In the genomic region with DNA sequence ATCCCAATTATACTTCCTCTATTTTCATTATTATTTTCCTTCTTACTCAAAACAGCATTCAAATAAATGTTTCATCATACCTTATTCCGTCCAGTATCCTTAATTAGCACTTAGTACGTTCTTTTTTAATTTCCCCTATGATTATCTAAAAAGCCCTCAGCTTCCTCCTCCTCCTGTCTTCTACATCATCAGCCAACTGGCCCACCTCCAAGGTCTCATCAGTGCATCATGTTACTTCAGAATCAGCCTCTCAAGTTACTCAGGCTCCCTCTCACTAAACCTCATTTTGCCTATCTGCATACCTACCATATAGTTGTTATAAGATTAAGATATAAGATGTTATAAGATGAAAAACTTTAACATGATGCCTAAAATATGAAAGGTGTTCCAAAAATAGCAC, we compare ENCODE assay signal across 17 mouse cellular contexts. TPM values are rescaled to one million over a fixed set of nuclear protein-coding genes. Genes with fewer than 3 reads are reported as not detected.
DNase-seq lines count a peak whose midpoint lies in the region; TF ChIP-seq lines count a peak whose summit lies in the region.
"Had no signal": no experiment of that assay in that cellular context is flagged by ENCODE, and none has a peak within 500 bp of the region (broad histone marks: within the 10 kb centered on the region; RNA-seq: fewer than 3 reads in every experiment).

No protein-coding gene starts in this region.

- TF ChIP-seq POLR2A in brain, embryonic 14.5 days (IDR thresholded peaks at IDR 0.05; ENCODE audit: borderline replicate concordance, extremely low read depth, insufficient read depth, insufficient read length, poor library complexity, severe bottlenecking), result no peak

- intact Hi-C loops in gastrocnemius, postnatal 14 days (cut with DNase I; ENCODE audit: low total_unique reads), result no loop called here

- peak; percentile 9 for DNase-seq in adrenal gland, postnatal 14 days
- no peak for DNase-seq in adrenal gland, adult 8-10 months
- peak; percentile 24 to 33 for DNase-seq in cerebellum, postnatal 14 days
- no peak for DNase-seq in cerebellum, adult 11-12 months
- DNase-seq in gastrocnemius, postnatal 14 days, result peak; percentile 14
- DNase-seq in gastrocnemius, postnatal 4 days (ENCODE audit: low spot score in 2 of 2), result no peak
- DNase-seq in brain, embryonic 14.5 days (ENCODE audit: low read depth), result peak; percentile 4
- DNase-seq: forebrain, postnatal 0 days; heart, adult 2 months; kidney, adult 9 months; kidney, postnatal 10 days; lung, embryonic 14.5 days; lung, postnatal 14 days; midbrain, embryonic 14.5 days; retina, postnatal 1 day; right cerebral cortex, postnatal 14 days; thymus, postnatal 4 days had no signal

- no peak for TF ChIP-seq CTCF in brain, embryonic 14.5 days (IDR thresholded peaks at IDR 0.05; ENCODE audit: borderline replicate concordance, extremely low read depth, insufficient read depth, insufficient read length)

RNA-seq across cellular contexts. Expression of gene Thoc2, which starts 43.9 kb away (rescaled TPM):
- total RNA-seq in adrenal gland, postnatal 14 days (2021), result 74.2 and 85.3 TPM in 2 replicates
- 10 to 100 TPM; 36.4 to 68.3 (median 55.4) TPM for total RNA-seq in adrenal gland, adult 8-10 months (2022)
- 10 to 100 TPM; 26.0 to 26.5 TPM for total RNA-seq in gastrocnemius, postnatal 14 days (2021)
- 10 to 100 TPM; 54.3 to 55.8 TPM for total RNA-seq in gastrocnemius, postnatal 4 days (2021)
- polyA plus RNA-seq in brain, embryonic 14.5 days (2012; rRNA removed), result 58.1 and 65.6 TPM in 2 replicates

Comparison
In these comparisons a context has a peak if more than half of its experiments do, and no peak if none do; other contexts are left out.
1. DNase-seq: peak in adrenal gland, postnatal 14 days (single experiment), cerebellum, postnatal 14 days (2 of 2), gastrocnemius, postnatal 14 days (single experiment) and brain, embryonic 14.5 days (single experiment); none in adrenal gland, adult 8-10 months (single experiment), cerebellum, adult 11-12 months (single experiment) and gastrocnemius, postnatal 4 days (0 of 2).